Mouse (Mus musculus): ENCODE data around the gene Epha4. TPM values are rescaled to one million over a fixed set of nuclear protein-coding genes. Genes with fewer than 3 reads are reported as not detected.

The Epha4 gene
- total RNA-seq, 2 experiments from 2014 or later, result 148 to 151 TPM

- DNase-seq (ENCODE audit: low spot score in 2 of 2), result no peak
Measured at GRCm38 (mm10) chr1:77487856-77488462, 26.9 kb downstream of the Epha4 start.

GRCm38 (mm10) chr1:77484766-77485596, 29.9 kb downstream of the Epha4 start:
- DNase-seq (ENCODE audit: low spot score in 2 of 2), result no peak

- no peak for DNase-seq (ENCODE audit: low spot score in 2 of 2)
Measured at GRCm38 (mm10) chr1:77475808-77476413, 39.0 kb downstream of the Epha4 start.

- DNase-seq (ENCODE audit: low spot score in 2 of 2), result no peak
Measured at GRCm38 (mm10) chr1:77473446-77474376, 41.2 kb downstream of the Epha4 start.

GRCm38 (mm10) chr1:77472566-77472965, 42.3 kb downstream of the Epha4 start:
- no peak for DNase-seq (ENCODE audit: low spot score in 2 of 2)

GRCm38 (mm10) chr1:77471447-77471846, 43.4 kb downstream of the Epha4 start:
- DNase-seq (ENCODE audit: low spot score in 2 of 2), result no peak

GRCm38 (mm10) chr1:77471037-77471436, 43.9 kb downstream of the Epha4 start:
- no peak for DNase-seq (ENCODE audit: low spot score in 2 of 2)

GRCm38 (mm10) chr1:77468717-77469314, 46.1 kb downstream of the Epha4 start:
- no peak for DNase-seq (ENCODE audit: low spot score in 2 of 2)

GRCm38 (mm10) chr1:77465524-77465923, 49.4 kb downstream of the Epha4 start:
- DNase-seq (ENCODE audit: low spot score in 2 of 2), result no peak

- no peak for DNase-seq (ENCODE audit: low spot score in 2 of 2)
Measured at GRCm38 (mm10) chr1:77464108-77464507, 50.8 kb downstream of the Epha4 start.

GRCm38 (mm10) chr1:77461877-77462615, 52.8 kb downstream of the Epha4 start:
- DNase-seq (ENCODE audit: low spot score in 2 of 2), result peak; percentile 52 to 59

- no peak for DNase-seq (ENCODE audit: low spot score in 2 of 2)
Measured at GRCm38 (mm10) chr1:77460831-77461629, 53.9 kb downstream of the Epha4 start.

- no peak for DNase-seq (ENCODE audit: low spot score in 2 of 2)
Measured at GRCm38 (mm10) chr1:77458751-77459385, 56.0 kb downstream of the Epha4 start.

GRCm38 (mm10) chr1:77457446-77457800, 57.5 kb downstream of the Epha4 start:
- DNase-seq (ENCODE audit: low spot score in 2 of 2), result no peak

GRCm38 (mm10) chr1:77456695-77457445, 58.0 kb downstream of the Epha4 start:
- no peak for DNase-seq (ENCODE audit: low spot score in 2 of 2)

GRCm38 (mm10) chr1:77453811-77454210, 61.1 kb downstream of the Epha4 start:
- DNase-seq (ENCODE audit: low spot score in 2 of 2), result no peak

- no peak for DNase-seq (ENCODE audit: low spot score in 2 of 2)
Measured at GRCm38 (mm10) chr1:77452721-77453120, 62.2 kb downstream of the Epha4 start.

GRCm38 (mm10) chr1:77451541-77451940, 63.3 kb downstream of the Epha4 start:
- DNase-seq (ENCODE audit: low spot score in 2 of 2), result no peak

Data from left cerebral cortex, adult 18-20 months (tissue).